Mouse (Mus musculus) small intestine, adult 2 months (tissue): ENCODE data around the gene Ferd3l.

ENCODE experiments used
- CTCF ChIP-seq: fragments of 200-500 bp; IDR thresholded peaks from 2 replicates; pipeline ENCODE4 v1.5.1; 2012; ENCODE audit warnings: low read depth, mild to moderate bottlenecking, control low read depth, inconsistent platforms, low read length, moderate library complexity, mixed read lengths; ENCODE audit not compliant: insufficient replicate concordance, insufficient read length; ENCODE audit errors: extremely low read depth
- POLR2A ChIP-seq: fragments of 200-500 bp; IDR thresholded peaks from 2 replicates; pipeline ENCODE4 v1.6.1; 2012; ENCODE audit warnings: low read depth, mild to moderate bottlenecking, control low read depth, inconsistent platforms, low read length, moderate library complexity

DNA sequence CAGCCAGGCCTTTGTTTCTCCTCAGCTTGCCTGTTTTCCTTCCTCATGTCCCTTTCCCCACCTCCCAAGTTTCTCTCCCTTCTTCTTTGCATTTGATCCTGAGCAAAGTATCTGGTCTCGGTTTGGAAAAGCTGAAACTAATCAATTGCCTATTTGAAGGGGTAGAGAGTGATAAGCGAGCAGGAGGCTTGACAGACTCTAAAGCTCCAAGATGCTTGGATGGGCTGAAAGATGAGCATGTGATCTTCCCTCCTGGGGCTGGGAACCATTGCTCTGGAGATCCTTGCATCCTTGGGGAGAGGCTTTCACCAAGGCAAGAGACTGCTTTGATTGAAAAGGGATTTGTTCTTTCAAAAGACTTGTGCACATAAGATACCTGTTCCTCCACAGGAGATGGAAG, 36.2 kb downstream of the Ferd3l start:
- no peak for TF ChIP-seq CTCF
- TF ChIP-seq POLR2A, result no peak
